ENCODE assay signal across 11 mouse cellular contexts in genomic region chr7:91261672-91262030, GRCm38 (mm10).
DNase-seq lines count a peak whose midpoint lies in the region; ATAC-seq lines count a peak whose summit lies in the region.
"Had no signal": no experiment of that assay in that cellular context is flagged by ENCODE, and none has a peak within 500 bp of the region (broad histone marks: within the 10 kb centered on the region; RNA-seq: fewer than 3 reads in every experiment).

No protein-coding gene starts in this region.

- H3K4me1 ChIP-seq in kidney, embryonic 14.5 days (ENCODE audit: control insufficient read depth, insufficient read depth, low read length), result 0 out of 2 replicates have a peak, but pooled peaks cover 4% of the 10 kb centered on the region
- H3K4me1 ChIP-seq in embryonic facial prominence, embryonic 13.5 days, result peaks cover 12% of the 10 kb centered on the region
- peaks cover 7% of the 10 kb centered on the region for H3K4me1 ChIP-seq in hindbrain, embryonic 16.5 days (ENCODE audit: control insufficient read depth, insufficient read depth, low read depth, low read length)
- H3K4me1 ChIP-seq in midbrain, embryonic 16.5 days (ENCODE audit: control insufficient read depth, insufficient read depth, low read length), result peaks cover 6% of the 10 kb centered on the region

- H3K36me3 ChIP-seq in kidney, embryonic 14.5 days (ENCODE audit: control insufficient read depth, insufficient read depth, low read length), result no peaks in the 10 kb centered on the region
- H3K36me3 ChIP-seq in embryonic facial prominence, embryonic 13.5 days, result no peaks in the 10 kb centered on the region
- H3K36me3 ChIP-seq in hindbrain, embryonic 16.5 days (ENCODE audit: control insufficient read depth, insufficient read depth, low read length), result no peaks in the 10 kb centered on the region
- no peaks in the 10 kb centered on the region for H3K36me3 ChIP-seq in midbrain, embryonic 16.5 days (ENCODE audit: control insufficient read depth, insufficient read depth, low read length)
- H3K36me3 ChIP-seq: G1E had no signal

- WGBS in kidney, embryonic 14.5 days, result 0% methylated on average over 5 of the region's 5 CpGs
- WGBS in embryonic facial prominence, embryonic 13.5 days, result 2% methylated on average over 5 of the region's 5 CpGs
- WGBS in hindbrain, embryonic 16.5 days, result 0% methylated on average over 5 of the region's 5 CpGs
- WGBS in midbrain, embryonic 16.5 days, result 3% methylated on average over 5 of the region's 5 CpGs

- H3K9me3 ChIP-seq in kidney, embryonic 14.5 days (ENCODE audit: control insufficient read depth, low read length), result no peaks in the 10 kb centered on the region
- no peaks in the 10 kb centered on the region for H3K9me3 ChIP-seq in embryonic facial prominence, embryonic 13.5 days
- no peaks in the 10 kb centered on the region for H3K9me3 ChIP-seq in hindbrain, embryonic 16.5 days (ENCODE audit: control insufficient read depth, low read length)
- no peaks in the 10 kb centered on the region for H3K9me3 ChIP-seq in midbrain, embryonic 16.5 days (replicated peaks; ENCODE audit: control insufficient read depth, low read length, poor library complexity, severe bottlenecking)
- H3K9me3 ChIP-seq: G1E had no signal

- peak overlapping the region; percentile 79 for H3K4me2 ChIP-seq in kidney, embryonic 14.5 days (replicated peaks; ENCODE audit: low read depth, low read length)
- peak overlapping the region; percentile 71 for H3K4me2 ChIP-seq in embryonic facial prominence, embryonic 13.5 days
- peak overlapping the region; percentile 84 for H3K4me2 ChIP-seq in hindbrain, embryonic 16.5 days (ENCODE audit: low read length)
- peak overlapping the region; percentile 80 for H3K4me2 ChIP-seq in midbrain, embryonic 16.5 days (ENCODE audit: low read length)

- H3K9ac ChIP-seq in kidney, embryonic 14.5 days (ENCODE audit: low read depth, low read length), result no peak overlapping the region
- H3K9ac ChIP-seq in embryonic facial prominence, embryonic 13.5 days, result no peak overlapping the region
- peak overlapping the region; percentile 76 for H3K9ac ChIP-seq in hindbrain, embryonic 16.5 days (ENCODE audit: low read depth, low read length)
- H3K9ac ChIP-seq in midbrain, embryonic 16.5 days (ENCODE audit: low read depth, low read length), result peak overlapping the region; percentile 78
- H3K9ac ChIP-seq: liver, embryonic 14.5 days had no signal

- H3K27me3 ChIP-seq in kidney, embryonic 14.5 days (ENCODE audit: control insufficient read depth, insufficient read depth, low read length), result no peaks in the 10 kb centered on the region
- peaks cover 19% of the 10 kb centered on the region for H3K27me3 ChIP-seq in embryonic facial prominence, embryonic 13.5 days
- no peaks in the 10 kb centered on the region for H3K27me3 ChIP-seq in hindbrain, embryonic 16.5 days (replicated peaks; ENCODE audit: control insufficient read depth, insufficient read depth, low read length)
- H3K27me3 ChIP-seq in midbrain, embryonic 16.5 days (ENCODE audit: control insufficient read depth, insufficient read depth, low read depth, low read length), result no peaks in the 10 kb centered on the region

- no peak for DNase-seq in kidney, postnatal 36 days
- DNase-seq in cerebellum, postnatal 4 days (ENCODE audit: low spot score in 2 of 2), result no peak
- no peak for DNase-seq in layer of hippocampus, adult 9-10 months (ENCODE audit: low spot score)
- DNase-seq: gastrocnemius, postnatal 10 days had no signal

- no peak overlapping the region for H3K27ac ChIP-seq in kidney, embryonic 14.5 days (ENCODE audit: low read depth, low read length)
- H3K27ac ChIP-seq in embryonic facial prominence, embryonic 13.5 days, result no peak overlapping the region
- no peak overlapping the region; the same call in 1 of the 2 replicates for H3K27ac ChIP-seq in hindbrain, embryonic 16.5 days (ENCODE audit: low read depth, low read length)
- peak overlapping the region; percentile 77 for H3K27ac ChIP-seq in midbrain, embryonic 16.5 days (ENCODE audit: low read length)
- H3K27ac ChIP-seq: liver, embryonic 14.5 days had no signal

- no peak for ATAC-seq in kidney, embryonic 14.5 days (ENCODE audit: low FRiP score, low TSS enrichment)
- ATAC-seq in embryonic facial prominence, embryonic 13.5 days (ENCODE audit: insufficient number of reproducible peaks, insufficient read depth, low FRiP score, low TSS enrichment, low read depth), result no peak
- ATAC-seq in hindbrain, embryonic 16.5 days, result peak; percentile 21; the same call in 1 of the 2 replicates
- ATAC-seq in midbrain, embryonic 16.5 days, result no peak
- no peak for ATAC-seq in granulocyte monocyte progenitor cell, adult 5-6 weeks (replicated peaks; ENCODE audit: poor library complexity, severe bottlenecking)

- peak overlapping the region; percentile 41 for H3K4me3 ChIP-seq in kidney, embryonic 14.5 days (ENCODE audit: low read length)
- H3K4me3 ChIP-seq in embryonic facial prominence, embryonic 13.5 days, result peak overlapping the region; percentile 43
- peak overlapping the region; percentile 70 for H3K4me3 ChIP-seq in hindbrain, embryonic 16.5 days (ENCODE audit: low read length)
- peak overlapping the region; percentile 68 for H3K4me3 ChIP-seq in midbrain, embryonic 16.5 days (ENCODE audit: low read depth, low read length)

Comparison
In these comparisons a context has a peak if more than half of its experiments do, and no peak if none do; other contexts are left out.
1. H3K9ac ChIP-seq: peak in hindbrain, embryonic 16.5 days (single experiment) and midbrain, embryonic 16.5 days (single experiment); none in kidney, embryonic 14.5 days (single experiment) and embryonic facial prominence, embryonic 13.5 days (single experiment).
2. Peak in every context shown above with its lines, with median percentiles within 50 percentile points of each other: H3K4me2 ChIP-seq and H3K4me3 ChIP-seq.